Mouse (Mus musculus) testis, adult 2 months (tissue): ENCODE data around the gene Tnpo1.

ENCODE experiments used
- CTCF ChIP-seq: fragments of 200-500 bp; IDR thresholded peaks from 2 replicates; pipeline ENCODE4 v1.5.1; 2012; ENCODE audit warnings: low read depth, mild to moderate bottlenecking, inconsistent platforms, low read length, moderate library complexity; ENCODE audit not compliant: control insufficient read depth, insufficient read depth, insufficient replicate concordance
- POLR2A ChIP-seq: fragments of 200-500 bp; IDR thresholded peaks from 2 replicates; pipeline ENCODE4 v1.6.1; 2012; ENCODE audit warnings: low read depth, mild to moderate bottlenecking, inconsistent platforms, low read length, moderate library complexity; ENCODE audit not compliant: control insufficient read depth

- TF ChIP-seq POLR2A (no peak), CTCF (no peak)
Observed at GRCm38 (mm10) chr13:98922806-98923205, 3.4 kb downstream of the Tnpo1 start.
